Mouse (Mus musculus): ENCODE measurements around the gene Adamts15. TPM values are rescaled to one million over a fixed set of nuclear protein-coding genes. Genes with fewer than 3 reads are reported as not detected.

Adamts15 gene
- polyA plus RNA-seq, 2 experiments, result 0.33 to 0.38 TPM

DNA sequence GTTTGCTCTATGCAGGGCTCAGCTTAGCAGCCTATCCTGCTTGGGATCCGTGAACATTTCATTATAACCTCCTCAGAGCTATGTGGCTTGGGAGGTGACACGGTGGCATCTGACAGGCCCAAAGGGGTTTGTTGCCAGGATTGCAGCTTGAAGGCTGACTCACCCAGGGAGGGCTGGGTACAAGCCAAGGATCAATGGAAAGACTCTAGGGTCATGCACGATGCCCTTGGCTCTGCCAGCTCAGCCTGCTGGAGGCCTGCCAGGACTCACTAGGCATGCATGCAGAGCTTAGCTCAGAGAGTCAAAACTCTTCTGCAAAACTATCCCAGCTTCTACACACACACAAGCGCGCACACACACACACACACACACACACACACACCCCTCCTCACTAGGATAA is 25.5 kb downstream of the Adamts15 start:
- no peak overlapping the region for H3K4me2 ChIP-seq (ENCODE audit: low read depth)
- DNase-seq (ENCODE audit: low read depth in 3 of 3, low spot score in 3 of 3) (no peak), ATAC-seq (ENCODE audit: insufficient read depth) (no peak)
- H3K9ac ChIP-seq (replicated peaks), result no peak overlapping the region
- no peaks in the 10 kb centered on the region for H3K4me1 ChIP-seq (replicated peaks; ENCODE audit: control insufficient read depth in 2 of 2, insufficient read depth in 2 of 2, low read length in 1 of 2)
- H3K9me3 ChIP-seq (ENCODE audit: control insufficient read depth, low read length), result no peaks in the 10 kb centered on the region
- H3K27ac ChIP-seq, result no peak overlapping the region
- H3K4me3 ChIP-seq (ENCODE audit: insufficient read depth in 1 of 2, low read depth in 2 of 2, low read length in 2 of 2), result no peak overlapping the region
- H3K36me3 ChIP-seq (replicated peaks; ENCODE audit: control insufficient read depth, insufficient read depth, low read depth), result no peaks in the 10 kb centered on the region
- WGBS (ENCODE audit: insufficient replicate concordance), result 57% methylated on average over 5 of the region's 5 CpGs
- no peak for TF ChIP-seq EP300 (IDR thresholded peaks at IDR 0.05; ENCODE audit: low read depth)
- TF ChIP-seq CTCF (IDR thresholded peaks at IDR 0.05; ENCODE audit: low read depth), result no peak
- no peaks in the 10 kb centered on the region for H3K27me3 ChIP-seq (ENCODE audit: control insufficient read depth, insufficient read depth, low read length)

DNA sequence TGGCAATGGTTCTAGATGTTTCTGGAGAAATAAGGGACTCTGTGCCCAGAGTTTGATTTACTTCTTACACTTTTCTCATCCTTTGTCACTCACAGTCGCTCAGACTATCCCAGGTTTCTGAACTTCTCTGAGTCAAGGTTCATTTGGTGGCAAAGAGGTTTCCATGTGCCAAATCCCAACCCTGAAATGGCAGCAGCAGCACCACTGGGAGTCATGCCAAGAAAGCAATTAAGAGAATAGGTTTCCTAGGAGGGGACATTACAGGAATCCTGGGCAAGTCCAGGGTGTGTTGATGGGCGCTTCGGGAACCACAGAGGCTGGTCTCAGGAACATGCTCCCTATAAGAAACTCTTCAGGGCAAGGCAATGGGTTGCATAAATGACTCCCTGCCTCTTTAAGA is 26.6 kb downstream of the Adamts15 start:
- no peak for ATAC-seq (ENCODE audit: insufficient read depth)
- H3K27ac ChIP-seq, result no peak overlapping the region
- no peaks in the 10 kb centered on the region for H3K4me1 ChIP-seq (replicated peaks; ENCODE audit: control insufficient read depth in 2 of 2, insufficient read depth in 2 of 2, low read length in 1 of 2)
- H3K27me3 ChIP-seq (ENCODE audit: control insufficient read depth, insufficient read depth, low read length), result no peaks in the 10 kb centered on the region
- TF ChIP-seq EP300 (IDR thresholded peaks at IDR 0.05; ENCODE audit: low read depth), result no peak
- TF ChIP-seq CTCF (IDR thresholded peaks at IDR 0.05; ENCODE audit: low read depth), result no peak
- WGBS (ENCODE audit: insufficient replicate concordance), result 61% methylated on average over 3 of the region's 3 CpGs
- H3K9ac ChIP-seq (replicated peaks), result no peak overlapping the region
- H3K4me3 ChIP-seq (ENCODE audit: insufficient read depth in 1 of 2, low read depth in 2 of 2, low read length in 2 of 2), result no peak overlapping the region
- H3K36me3 ChIP-seq (replicated peaks; ENCODE audit: control insufficient read depth, insufficient read depth, low read depth), result no peaks in the 10 kb centered on the region
- no peaks in the 10 kb centered on the region for H3K9me3 ChIP-seq (ENCODE audit: control insufficient read depth, low read length)
- no peak overlapping the region for H3K4me2 ChIP-seq (ENCODE audit: low read depth)
- no peak for DNase-seq (ENCODE audit: low read depth in 3 of 3, low spot score in 3 of 3)

DNA sequence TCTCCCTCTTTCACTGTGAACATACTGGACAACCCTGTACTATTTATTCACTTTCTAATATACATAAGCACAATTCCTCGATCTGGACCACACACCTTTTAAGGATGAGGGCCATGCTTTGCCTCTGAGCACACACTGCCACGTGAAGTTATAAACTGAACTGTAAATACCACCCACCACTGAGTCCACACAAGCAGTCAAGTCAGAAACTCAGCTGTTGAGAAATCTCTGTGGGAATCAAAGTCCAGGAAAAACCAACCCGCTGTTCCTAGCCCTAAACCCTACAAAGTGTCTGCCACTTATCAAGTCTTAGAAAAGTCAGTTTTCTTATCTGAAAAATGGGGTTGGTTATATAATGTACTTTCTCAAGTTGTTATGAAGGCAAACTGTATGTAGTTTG is 36.0 kb downstream of the Adamts15 start:
- no peak overlapping the region for H3K27ac ChIP-seq
- ATAC-seq (ENCODE audit: insufficient read depth) (peak; percentile 26; the same call in 1 of the 2 replicates), DNase-seq (ENCODE audit: low read depth in 3 of 3, low spot score in 3 of 3) (peak in 1 of 3 experiments; percentile 1)
- 54% methylated on average over 3 of the region's 3 CpGs for WGBS (ENCODE audit: insufficient replicate concordance)
- no peak overlapping the region for H3K4me3 ChIP-seq (ENCODE audit: insufficient read depth in 1 of 2, low read depth in 2 of 2, low read length in 2 of 2)
- no peaks in the 10 kb centered on the region for H3K9me3 ChIP-seq (ENCODE audit: control insufficient read depth, low read length)
- H3K27me3 ChIP-seq (ENCODE audit: control insufficient read depth, insufficient read depth, low read length), result no peaks in the 10 kb centered on the region
- no peak overlapping the region for H3K9ac ChIP-seq (replicated peaks)
- TF ChIP-seq CTCF (IDR thresholded peaks at IDR 0.05; ENCODE audit: low read depth) (no peak), EP300 (IDR thresholded peaks at IDR 0.05; ENCODE audit: low read depth) (no peak)
- H3K36me3 ChIP-seq (replicated peaks; ENCODE audit: control insufficient read depth, insufficient read depth, low read depth), result no peaks in the 10 kb centered on the region
- H3K4me1 ChIP-seq (replicated peaks; ENCODE audit: control insufficient read depth in 2 of 2, insufficient read depth in 2 of 2, low read length in 1 of 2), result 0 out of 4 replicates have a peak, but pooled peaks cover 0 to 1% of the 10 kb centered on the region in 2 experiments
- no peak overlapping the region for H3K4me2 ChIP-seq (ENCODE audit: low read depth)

DNA sequence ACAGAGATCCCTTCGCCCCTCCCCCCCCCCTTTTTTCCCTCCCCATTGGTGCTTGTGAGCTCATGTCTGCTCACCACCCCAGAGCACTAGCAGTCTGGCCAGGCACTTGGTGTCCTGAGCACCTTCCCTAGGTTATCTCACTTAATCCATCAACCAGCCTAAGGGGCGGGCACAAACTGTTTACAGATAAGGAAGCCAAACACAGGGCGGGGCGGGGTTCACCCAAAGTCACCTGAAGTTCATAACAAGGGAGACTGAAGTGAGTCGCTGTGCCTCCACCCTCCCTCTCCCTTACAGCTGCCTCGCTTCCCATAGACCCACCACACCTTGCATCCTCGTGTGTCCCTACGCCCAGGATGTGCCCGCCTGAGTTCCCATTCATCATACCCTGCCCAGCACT is 41.7 kb downstream of the Adamts15 start:
- H3K27ac ChIP-seq, result no peak overlapping the region
- no peaks in the 10 kb centered on the region for H3K27me3 ChIP-seq (ENCODE audit: control insufficient read depth, insufficient read depth, low read length)
- H3K4me3 ChIP-seq (ENCODE audit: insufficient read depth in 1 of 2, low read depth in 2 of 2, low read length in 2 of 2), result no peak overlapping the region
- DNase-seq (ENCODE audit: low read depth in 3 of 3, low spot score in 3 of 3), result peak in 1 of 3 experiments; percentile 0
- no peaks in the 10 kb centered on the region for H3K4me1 ChIP-seq (replicated peaks; ENCODE audit: control insufficient read depth in 2 of 2, insufficient read depth in 2 of 2, low read length in 1 of 2)
- no peaks in the 10 kb centered on the region for H3K9me3 ChIP-seq (ENCODE audit: control insufficient read depth, low read length)
- 54% methylated on average over 8 of the region's 9 CpGs for WGBS (ENCODE audit: insufficient replicate concordance)
- ATAC-seq (ENCODE audit: insufficient read depth), result peak; percentile 15; the same call in 1 of the 2 replicates
- TF ChIP-seq CTCF (IDR thresholded peaks at IDR 0.05; ENCODE audit: low read depth) (no peak), EP300 (IDR thresholded peaks at IDR 0.05; ENCODE audit: low read depth) (no peak)
- H3K4me2 ChIP-seq (ENCODE audit: low read depth), result no peak overlapping the region
- H3K36me3 ChIP-seq (replicated peaks; ENCODE audit: control insufficient read depth, insufficient read depth, low read depth), result no peaks in the 10 kb centered on the region
- H3K9ac ChIP-seq (replicated peaks), result no peak overlapping the region

DNA sequence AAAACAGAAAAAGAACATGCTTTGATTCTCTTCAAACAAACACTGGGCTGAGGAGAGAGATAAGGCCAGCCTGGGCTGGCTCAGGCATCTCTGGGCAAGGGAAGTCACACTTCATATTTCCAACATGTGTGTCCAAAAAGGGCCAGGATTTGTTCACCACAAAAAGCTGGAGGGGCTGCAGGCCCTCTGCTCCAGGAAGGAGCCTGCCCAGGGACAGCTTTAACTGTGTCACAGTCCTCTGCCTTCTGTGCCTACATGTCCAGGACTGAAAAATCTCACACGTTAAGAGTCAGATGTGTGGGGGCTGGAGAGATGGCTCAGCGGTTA is 42.3 kb downstream of the Adamts15 start:
- no peaks in the 10 kb centered on the region for H3K4me1 ChIP-seq (replicated peaks; ENCODE audit: control insufficient read depth in 2 of 2, insufficient read depth in 2 of 2, low read length in 1 of 2)
- no peak overlapping the region for H3K9ac ChIP-seq (replicated peaks)
- ATAC-seq (ENCODE audit: insufficient read depth) (no peak), DNase-seq (ENCODE audit: low read depth in 3 of 3, low spot score in 3 of 3) (no peak)
- H3K27ac ChIP-seq, result no peak overlapping the region
- no peak overlapping the region for H3K4me3 ChIP-seq (ENCODE audit: insufficient read depth in 1 of 2, low read depth in 2 of 2, low read length in 2 of 2)
- no peaks in the 10 kb centered on the region for H3K36me3 ChIP-seq (replicated peaks; ENCODE audit: control insufficient read depth, insufficient read depth, low read depth)
- WGBS (ENCODE audit: insufficient replicate concordance), result 56% methylated on average over 2 of the region's 2 CpGs
- TF ChIP-seq CTCF (IDR thresholded peaks at IDR 0.05; ENCODE audit: low read depth), result no peak
- TF ChIP-seq EP300 (IDR thresholded peaks at IDR 0.05; ENCODE audit: low read depth), result no peak
- no peak overlapping the region for H3K4me2 ChIP-seq (ENCODE audit: low read depth)
- H3K9me3 ChIP-seq (ENCODE audit: control insufficient read depth, low read length), result no peaks in the 10 kb centered on the region
- no peaks in the 10 kb centered on the region for H3K27me3 ChIP-seq (ENCODE audit: control insufficient read depth, insufficient read depth, low read length)

All from liver, embryonic 14.5 days (tissue).